Mouse (Mus musculus) liver, embryonic 14.5 days (tissue): ENCODE measurements around the gene Vkorc1l1. TPM values are rescaled to one million over a fixed set of nuclear protein-coding genes. Genes with fewer than 3 reads are reported as not detected.

Experiments used
- ATAC-seq: fragments of 200-750 bp; cut with Nextera tagmentation; 2 replicates; pipeline ENCODE4 v1.8.0; 2017; ENCODE audit warnings: moderate number of reproducible peaks, mild to moderate bottlenecking, moderate library complexity; ENCODE audit not compliant: insufficient read depth
- DNase-seq, 3 experiments: peaks; one replicate each; pipeline ENCODE4 v3.0.0-alpha.2; 2012 to 2013; ENCODE audit warnings: low read depth in 3 of 3, low spot score in 3 of 3
- H3K27ac ChIP-seq: fragments of 300-500 bp; sonication (generic); 2 replicates; pipeline ENCODE4 v1.5.1; 2014; ENCODE audit warnings: moderate library complexity, mild to moderate bottlenecking, control low read depth, inconsistent platforms
- H3K27me3 ChIP-seq: fragments of 300-500 bp; sonication (generic); 2 replicates; pipeline ENCODE4 v1.6.1; 2014; ENCODE audit warnings: mild to moderate bottlenecking, low read length, moderate library complexity; ENCODE audit not compliant: control insufficient read depth, insufficient read depth
- H3K36me3 ChIP-seq: fragments of 300-500 bp; sonication (generic); replicated peaks from 2 replicates; pipeline ENCODE4 v1.6.1; 2014; ENCODE audit warnings: low read depth; ENCODE audit not compliant: control insufficient read depth, insufficient read depth
- H3K4me1 ChIP-seq, 2 experiments: fragments of 200-500 bp in 1 of 2; fragments of 300-500 bp in 1 of 2; sonication (generic) in 1 of 2; replicated peaks; 2 replicates each; pipeline ENCODE4 v1.6.1; 2012 to 2014; ENCODE audit warnings: antibody characterized with exemption in 1 of 2, inconsistent platforms in 1 of 2, low read length in 1 of 2; ENCODE audit not compliant: control insufficient read depth in 2 of 2, insufficient read depth in 2 of 2
- H3K4me2 ChIP-seq: fragments of 300-500 bp; sonication (generic); 2 replicates; pipeline ENCODE4 v1.6.1; 2014; ENCODE audit warnings: low read depth, mild to moderate bottlenecking, control low read depth, moderate library complexity
- H3K4me3 ChIP-seq, 2 experiments: fragments of 200-500 bp in 1 of 2; fragments of 300-500 bp in 1 of 2; sonication (generic) in 1 of 2; 2 replicates each; pipeline ENCODE4 v1.5.1; 2012 to 2014; ENCODE audit warnings: low read depth in 2 of 2, low read length in 2 of 2, mild to moderate bottlenecking in 2 of 2, control low read depth in 1 of 2, inconsistent platforms in 1 of 2, moderate library complexity in 1 of 2; ENCODE audit not compliant: insufficient read depth in 1 of 2
- H3K9ac ChIP-seq: fragments of 300-500 bp; sonication (generic); replicated peaks from 2 replicates; pipeline ENCODE4 v1.6.1; 2014; ENCODE audit warnings: mild to moderate bottlenecking, control low read depth, moderate library complexity
- H3K9me3 ChIP-seq: fragments of 300-500 bp; sonication (generic); 2 replicates; pipeline ENCODE4 v1.6.1; 2016; ENCODE audit warnings: low read length, mixed read lengths; ENCODE audit not compliant: control insufficient read depth
- CTCF ChIP-seq: IDR thresholded peaks from 2 replicates; pipeline ENCODE4 v1.5.1; 2016; ENCODE audit warnings: antibody characterized with exemption, low read depth, control low read depth
- EP300 ChIP-seq: IDR thresholded peaks from 2 replicates; pipeline ENCODE4 v1.6.1; 2016; ENCODE audit warnings: antibody characterized with exemption, low read depth
- WGBS: fragments of 180-500 bp; shearing (Covaris S2); extraction: QIAGEN DNeasy Blood & Tissue Kit; methylation state at CpG from one replicate; pipeline ENCODE4 v1.1.7; 2014; ENCODE audit not compliant: insufficient replicate concordance; 5-methylcytosine and 5-hydroxymethylcytosine counted together
- polyA plus RNA-seq, 2 experiments: library from polyadenylated mRNA; depleted of rRNA in 1 of 2; stranded (reverse) in 1 of 2; unstranded in 1 of 2; fragments of >200 nt; fragmentation: Nextera tagmentation in 1 of 2; extraction: Ambion mirVana in 1 of 2; gene quantifications; 2 replicates each; pipeline versions ENCODE4 v1.2.1 to v1.2.3; 2012 to 2014

Vkorc1l1 gene
- polyA plus RNA-seq, 2 experiments = 16.6 to 17.5 TPM

DNA sequence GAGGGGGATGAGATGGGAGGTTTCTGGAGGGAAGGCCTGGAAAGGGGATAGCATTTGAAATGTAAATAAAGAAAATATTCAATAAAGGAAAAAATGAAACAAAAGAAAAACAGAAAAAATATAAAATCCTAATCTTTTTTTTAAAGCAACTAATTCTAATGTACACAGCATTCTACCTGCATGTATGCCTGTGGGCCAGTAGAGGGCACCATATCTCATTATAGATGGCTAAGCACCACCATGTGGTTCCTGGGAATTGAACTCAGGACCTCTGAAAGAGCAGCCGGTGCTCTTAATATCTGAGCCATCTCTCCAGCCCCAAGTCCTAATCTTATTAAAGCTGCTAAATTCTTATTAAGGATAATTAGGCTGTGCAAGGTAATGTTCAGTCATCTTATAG lies 65.6 kb downstream of the Vkorc1l1 start:
- Histone ChIP-seq H3K9ac (no peak overlapping the region), H3K27me3 (no peaks in the 10 kb centered on the region), H3K4me2 (no peak overlapping the region), H3K4me3 (no peak overlapping the region), H3K36me3 (peaks cover 2% of the 10 kb centered on the region; the same call in 1 of the 2 replicates), H3K9me3 (peaks cover 4% of the 10 kb centered on the region), H3K27ac (no peak overlapping the region), H3K4me1 (peaks cover 0 to 7% of the 10 kb centered on the region in 2 experiments; a peak in 3 of 4 replicates)
- no peak for ATAC-seq
- no peak for DNase-seq
- TF ChIP-seq EP300 (no peak), CTCF (peak; percentile 73)
- 46% methylated on average over 1 of the region's 1 CpGs for WGBS

GRCm38 (mm10) chr5:130008034-130008590 lies 66.3 kb downstream of the Vkorc1l1 start:
- TF ChIP-seq EP300 = no peak
- TF ChIP-seq CTCF = no peak
- peaks cover 4% of the 10 kb centered on the region for H3K9me3 ChIP-seq
- 63% methylated on average over 6 of the region's 6 CpGs for WGBS
- H3K4me2 ChIP-seq = no peak overlapping the region
- H3K4me1 ChIP-seq = peaks cover 0 to 4% of the 10 kb centered on the region in 2 experiments; a peak in 3 of 4 replicates
- H3K36me3 ChIP-seq = peaks cover 2% of the 10 kb centered on the region; the same call in 1 of the 2 replicates
- ATAC-seq (no peak), DNase-seq (no peak)
- no peaks in the 10 kb centered on the region for H3K27me3 ChIP-seq
- H3K27ac ChIP-seq = no peak overlapping the region
- no peak overlapping the region for H3K4me3 ChIP-seq
- no peak overlapping the region for H3K9ac ChIP-seq

- Histone ChIP-seq H3K27ac (no peak overlapping the region), H3K9me3 (peaks cover 4% of the 10 kb centered on the region), H3K4me1 (no peaks in the 10 kb centered on the region), H3K4me3 (no peak overlapping the region), H3K36me3 (peaks cover 2% of the 10 kb centered on the region; the same call in 1 of the 2 replicates), H3K27me3 (no peaks in the 10 kb centered on the region), H3K4me2 (no peak overlapping the region), H3K9ac (no peak overlapping the region)
- TF ChIP-seq CTCF = no peak
- TF ChIP-seq EP300 = no peak
- 82% methylated on average over 4 of the region's 4 CpGs for WGBS
- no peak for ATAC-seq
- no peak for DNase-seq
These were observed 68.0 kb downstream of the Vkorc1l1 start for GRCm38 (mm10) chr5:130009784-130010183.

GRCm38 (mm10) chr5:130010961-130011360 lies 69.2 kb downstream of the Vkorc1l1 start:
- no peak for ATAC-seq
- Histone ChIP-seq H3K4me2 (no peak overlapping the region), H3K4me1 (no peaks in the 10 kb centered on the region), H3K27me3 (no peaks in the 10 kb centered on the region), H3K27ac (no peak overlapping the region), H3K9ac (no peak overlapping the region), H3K4me3 (no peak overlapping the region), H3K36me3 (peaks cover 4% of the 10 kb centered on the region; the same call in 1 of the 2 replicates), H3K9me3 (peaks cover 4% of the 10 kb centered on the region)
- no peak for DNase-seq
- 75% methylated on average over 5 of the region's 5 CpGs for WGBS
- TF ChIP-seq CTCF = peak; percentile 79
- TF ChIP-seq EP300 = no peak

DNA sequence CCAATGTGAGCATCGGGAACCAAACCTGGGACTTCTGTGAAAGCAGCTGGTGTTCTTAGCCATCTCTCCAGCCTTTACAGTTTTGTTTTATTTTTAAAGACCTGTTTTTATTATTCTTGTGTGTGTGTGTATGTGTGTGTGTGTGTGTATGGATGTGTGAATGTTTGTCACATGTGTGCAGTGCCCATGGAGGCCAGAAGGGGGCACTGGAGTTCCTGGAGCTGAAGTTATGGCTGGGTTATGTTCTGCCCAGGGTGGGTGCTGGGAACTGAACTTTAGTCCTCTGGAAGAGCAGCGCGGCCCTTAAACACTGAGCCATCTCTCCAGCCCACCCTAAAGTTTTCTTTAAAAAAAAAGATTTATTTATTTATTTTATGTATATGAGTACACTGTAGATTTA lies 73.3 kb downstream of the Vkorc1l1 start:
- Histone ChIP-seq H3K9ac (no peak overlapping the region), H3K4me2 (no peak overlapping the region), H3K9me3 (peaks cover 4% of the 10 kb centered on the region), H3K27me3 (no peaks in the 10 kb centered on the region), H3K4me3 (no peak overlapping the region), H3K36me3 (peaks cover 4% of the 10 kb centered on the region; the same call in 1 of the 2 replicates), H3K4me1 (no peaks in the 10 kb centered on the region), H3K27ac (no peak overlapping the region)
- ATAC-seq (no peak), DNase-seq (no peak)
- WGBS = 88% methylated on average over 3 of the region's 3 CpGs
- no peak for TF ChIP-seq EP300
- peak; percentile 52 for TF ChIP-seq CTCF
